Mouse (Mus musculus) left cerebral cortex, postnatal 14 days (tissue): ENCODE data around the gene Gckr. TPM values are rescaled to one million over a fixed set of nuclear protein-coding genes. Genes with fewer than 3 reads are reported as not detected.

Source experiments
- DNase-seq, 2 experiments: peaks; one replicate each; pipeline ENCODE4 v3.0.0; 2021 to 2022; ENCODE audit warnings: low spot score in 2 of 2, mixed read lengths in 1 of 2
- intact Hi-C: fragments of 180-260 bp; cut with DNase I; formaldehyde crosslinking; loops from one replicate; pipeline ENCODE4 v1.15.1; 2025
- long read RNA-seq, 2 experiments: library from polyadenylated mRNA; stranded (forward); transcript quantifications; one replicate each; pipeline ENCODE4 v2.0.0; 2021
- total RNA-seq, 2 experiments: library from RNA; stranded (reverse); gene quantifications; 2 replicates each; pipeline ENCODE4 v1.2.3; 2021

Gene Gckr
- under 1 TPM; 0.11 to 0.30 TPM for total RNA-seq
- long read RNA-seq, experiment 1, result 0 reads
- long read RNA-seq, experiment 2, result 0 reads

DNA sequence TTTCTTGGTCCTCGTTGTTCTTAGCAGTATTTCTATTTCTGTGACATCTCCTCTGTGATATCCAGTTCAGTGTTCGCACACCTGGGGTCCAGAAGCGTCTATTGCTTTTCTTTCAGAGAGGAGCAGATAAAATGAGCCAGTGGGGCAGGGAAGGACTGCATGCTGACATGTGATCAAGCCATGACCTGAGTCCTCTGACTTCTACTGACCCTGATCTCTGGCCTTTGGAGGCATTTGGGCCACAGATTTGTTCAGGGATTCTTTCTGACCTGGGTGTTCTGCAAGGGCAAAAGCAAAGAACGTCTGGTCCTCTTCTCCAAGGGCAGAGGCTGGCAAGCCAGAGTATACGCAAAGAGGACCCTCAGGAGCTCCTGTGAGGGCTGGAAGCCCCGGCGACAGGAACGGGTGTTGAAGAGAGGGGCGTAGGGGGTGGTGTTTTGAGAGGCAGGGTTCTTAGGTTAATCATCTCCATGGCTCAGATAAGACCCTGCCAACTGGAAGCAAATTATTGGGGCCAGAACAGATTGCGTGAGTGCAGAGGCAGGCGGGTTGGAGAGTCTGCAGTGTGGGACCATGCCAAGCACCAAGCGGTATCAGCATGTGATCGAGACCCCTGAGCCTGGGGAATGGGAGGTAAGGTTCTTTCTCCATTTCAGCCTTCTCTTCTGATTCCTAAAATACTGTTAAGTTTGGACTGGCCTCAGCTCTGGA, at the start of gene Gckr:
Gene Gckr, plus strand, starts transcription at position 397 of the 711 bp plus-strand sequence.
- DNase-seq, result no peak
- intact Hi-C loops, result loop anchor here (5.0 kb wide), 1 partner anchor 155 kb away; the partner anchor contains the start of gene Zfp512

DNA sequence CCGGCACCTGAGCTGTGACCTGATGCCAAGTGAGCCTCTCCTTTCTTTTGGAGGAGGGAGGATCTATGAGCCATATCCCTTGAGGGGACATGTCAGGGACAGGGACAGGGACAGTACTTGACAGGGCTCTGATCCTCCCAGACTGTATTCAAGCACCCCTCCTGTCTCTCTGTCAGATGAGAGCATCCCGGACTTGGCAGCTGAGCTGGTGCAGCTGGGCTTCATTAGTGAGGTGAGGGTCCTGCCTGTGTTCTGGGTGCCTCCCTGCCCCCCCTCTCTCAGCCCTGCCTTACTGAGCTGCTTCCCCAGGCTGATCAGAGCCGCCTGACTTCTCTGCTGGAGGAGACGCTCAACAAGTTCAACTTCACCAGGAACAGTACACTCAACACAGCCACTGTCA, 46.5 kb upstream of the Gckr start:
- no peak for DNase-seq
- intact Hi-C loops, result no loop called here

GRCm38 (mm10) chr5:31251541-31252101, 45.6 kb upstream of the Gckr start, which contains the start of gene Krtcap3:
Krtcap3 (plus strand) TSS chr5:31251691.
- DNase-seq, result peak in 1 of 2 experiments; percentile 59
- intact Hi-C loops, result no loop called here

DNA sequence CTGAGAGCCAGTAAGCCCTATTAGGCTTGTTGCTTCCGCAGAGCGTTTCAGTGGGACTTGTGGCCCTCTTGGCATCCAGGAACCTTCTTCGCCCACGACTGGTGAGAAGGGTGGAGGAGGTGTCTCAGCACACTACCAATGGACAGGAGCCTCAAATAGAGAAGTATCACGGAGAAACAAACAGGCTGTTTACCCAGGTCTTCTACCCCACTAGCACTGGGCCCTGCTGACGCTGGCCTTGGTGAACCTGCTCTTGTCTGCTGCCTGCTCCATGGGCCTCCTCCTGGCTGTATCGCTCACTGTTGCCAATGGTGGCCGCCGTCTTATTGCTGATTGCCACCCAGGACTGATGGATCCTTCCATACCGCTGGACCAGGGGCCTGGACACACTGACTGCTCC, 45.1 kb upstream of the Gckr start:
- intact Hi-C loops, result no loop called here
- DNase-seq, result no peak

GRCm38 (mm10) chr5:31252795-31253545, 44.3 kb upstream of the Gckr start:
- no peak for DNase-seq
- intact Hi-C loops, result no loop called here

GRCm38 (mm10) chr5:31253806-31254205, 43.4 kb upstream of the Gckr start:
- DNase-seq, result no peak
- intact Hi-C loops, result no loop called here

DNA sequence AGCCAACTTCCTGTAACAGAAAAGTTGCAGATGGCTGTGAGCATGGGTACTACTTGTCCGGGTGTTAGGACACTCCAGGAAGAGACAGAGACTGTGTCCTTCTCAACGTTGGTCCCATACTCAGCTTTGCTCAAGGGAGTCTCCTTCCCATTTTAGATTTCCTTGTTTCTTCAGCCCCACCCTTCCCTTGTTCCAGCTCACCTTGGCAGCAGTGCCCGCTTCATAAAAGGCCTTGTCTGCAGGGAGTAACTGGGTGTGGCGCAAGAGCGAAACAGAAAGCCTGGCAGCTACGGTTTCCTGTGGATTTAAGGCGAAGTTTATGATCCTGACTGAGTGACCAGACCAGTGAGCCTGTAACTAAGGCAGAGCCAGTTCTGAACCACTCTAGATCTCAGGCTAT, 42.8 kb upstream of the Gckr start:
- no peak for DNase-seq
- intact Hi-C loops, result no loop called here

GRCm38 (mm10) chr5:31254901-31255300, 42.3 kb upstream of the Gckr start:
- DNase-seq, result no peak
- intact Hi-C loops, result no loop called here

GRCm38 (mm10) chr5:31255381-31255780, 41.9 kb upstream of the Gckr start:
- intact Hi-C loops, result no loop called here
- no peak for DNase-seq

DNA sequence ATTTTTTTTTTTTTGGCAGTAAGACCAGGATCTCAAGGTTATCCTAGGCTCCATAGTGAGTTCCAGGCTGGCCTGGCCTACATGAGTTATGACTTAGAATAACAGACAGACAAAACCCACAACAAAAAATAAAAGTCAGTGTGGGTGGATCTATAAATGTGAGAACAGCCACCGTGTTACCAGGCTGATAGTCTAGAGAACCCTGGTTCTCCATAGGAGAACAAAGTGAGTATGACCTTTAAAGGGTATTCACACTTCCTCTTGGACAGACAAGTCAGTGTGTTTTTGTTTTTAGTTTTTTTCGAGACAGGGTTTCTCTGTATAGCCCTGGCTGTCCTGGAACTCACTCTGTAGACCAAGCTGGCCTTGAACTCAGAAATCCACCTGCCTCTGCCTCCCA, 41.3 kb upstream of the Gckr start:
- no peak for DNase-seq
- intact Hi-C loops, result no loop called here

DNA sequence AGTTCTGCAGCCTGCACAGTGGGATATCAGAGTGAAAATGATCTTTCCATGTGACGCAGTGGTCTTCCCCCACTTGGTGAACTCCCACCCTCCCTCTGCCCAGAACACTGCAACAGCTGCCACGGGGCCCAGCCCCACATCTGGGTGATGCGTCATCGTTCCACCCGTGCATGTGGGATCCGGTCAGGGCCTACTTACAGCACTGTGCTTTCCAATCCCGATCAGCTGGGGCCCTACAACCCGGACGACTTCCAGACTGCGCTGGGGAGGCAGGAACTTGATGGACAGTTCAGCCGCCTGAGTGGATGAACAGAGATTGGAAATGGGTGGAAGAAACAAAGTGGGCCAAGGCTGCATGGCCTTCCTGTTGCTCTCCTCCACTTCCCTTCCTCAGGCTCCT, 39.6 kb upstream of the Gckr start:
- DNase-seq, result no peak
- intact Hi-C loops, result no loop called here

GRCm38 (mm10) chr5:31266101-31266500, 31.1 kb upstream of the Gckr start:
- DNase-seq, result no peak
- intact Hi-C loops, result no loop called here

DNA sequence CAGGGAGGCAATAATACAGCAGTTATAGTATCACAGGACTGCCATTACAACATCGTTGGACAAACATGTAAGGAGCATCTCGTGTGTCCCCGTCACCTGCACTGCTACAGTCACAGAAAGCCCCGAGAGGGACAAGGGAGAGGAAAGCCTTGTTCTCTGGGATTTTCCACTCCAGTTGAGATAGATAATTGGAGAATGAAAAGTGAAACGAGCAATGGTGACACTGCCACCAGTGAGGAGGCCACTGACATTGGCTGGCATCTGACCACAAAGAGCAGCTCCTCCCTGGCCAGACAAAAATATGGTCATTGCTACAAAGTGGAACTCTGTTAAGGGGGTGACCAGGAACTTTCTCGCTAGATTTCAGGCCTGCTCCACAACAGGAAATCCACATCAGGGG, 29.6 kb upstream of the Gckr start:
- intact Hi-C loops, result no loop called here
- DNase-seq, result no peak

DNA sequence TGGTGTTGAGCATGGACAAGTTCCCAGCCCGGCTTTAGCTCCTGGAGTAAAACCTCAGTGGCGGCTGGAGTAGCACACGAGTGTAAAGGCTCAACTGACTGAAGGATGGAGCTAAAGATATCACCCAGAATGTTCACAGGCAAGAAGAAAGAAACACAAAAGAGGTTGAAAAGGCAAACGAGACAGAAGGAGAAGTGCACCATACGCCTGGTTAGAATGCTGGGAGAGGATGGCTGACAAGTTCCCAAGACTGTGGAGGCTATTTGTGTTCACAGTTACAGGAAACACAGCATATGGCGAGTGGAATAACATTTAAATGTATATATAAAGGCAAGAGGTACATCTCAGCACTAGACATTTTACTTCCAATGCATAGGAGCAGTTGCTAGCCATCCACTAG, 24.2 kb upstream of the Gckr start:
- intact Hi-C loops, result no loop called here
- peak in 1 of 2 experiments; percentile 32 for DNase-seq

DNA sequence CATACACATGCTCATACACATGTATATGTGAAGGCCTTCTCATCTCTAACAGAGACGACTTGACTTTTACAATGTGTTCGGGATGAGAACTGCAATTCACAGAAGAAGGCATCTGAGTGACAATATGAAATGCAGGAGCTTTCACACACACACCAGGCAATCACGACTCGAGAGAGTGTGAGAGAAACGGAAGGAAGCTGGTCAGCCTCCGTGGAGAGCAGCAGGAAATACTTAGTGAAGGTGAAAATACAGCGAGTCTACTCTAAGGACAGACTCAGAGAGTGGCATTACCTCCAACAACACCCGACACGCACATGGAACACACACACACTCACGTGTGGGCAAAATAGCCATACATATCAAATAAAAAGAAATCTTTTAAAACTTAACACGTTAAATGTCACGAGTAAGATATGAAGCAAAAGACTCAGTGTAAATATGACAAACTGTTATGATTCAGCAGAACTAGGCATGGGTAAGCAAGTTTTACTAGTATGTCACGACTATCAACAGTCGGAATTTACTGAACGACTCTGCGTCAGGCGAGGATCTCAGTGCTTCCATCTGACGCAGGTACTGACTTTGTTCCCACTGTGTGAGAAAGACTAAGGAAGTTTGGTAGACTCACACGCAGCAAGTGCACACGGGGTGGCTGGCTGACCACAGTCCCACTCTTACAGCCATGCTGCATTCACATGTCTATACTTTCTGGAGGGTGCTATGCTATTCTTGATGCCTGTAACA, 17.8 kb upstream of the Gckr start:
- DNase-seq, result no peak
- intact Hi-C loops, result no loop called here

DNA sequence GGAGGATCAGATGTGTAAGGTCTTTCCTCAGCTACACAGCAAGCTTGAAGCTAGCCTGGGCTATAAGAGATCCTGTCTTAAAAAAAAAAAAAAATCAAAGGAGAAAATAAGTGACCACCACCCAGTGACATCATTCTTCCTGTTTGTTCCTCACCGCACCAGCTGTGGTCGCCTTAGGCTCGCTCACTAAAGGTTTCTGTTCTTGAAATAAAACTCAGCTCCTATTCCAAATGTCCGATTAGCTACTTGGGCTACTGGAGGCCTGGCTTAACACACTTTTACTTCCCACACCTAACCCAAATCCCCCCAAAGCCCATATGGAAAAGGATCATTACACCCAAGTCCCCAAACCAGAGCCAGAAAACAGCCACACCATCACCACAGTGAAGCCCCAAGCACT, 9.0 kb upstream of the Gckr start:
- intact Hi-C loops, result loop anchor here (10.0 kb wide), 1 partner anchor 187 kb away; no protein-coding TSS in a partner anchor
- no peak for DNase-seq

DNA sequence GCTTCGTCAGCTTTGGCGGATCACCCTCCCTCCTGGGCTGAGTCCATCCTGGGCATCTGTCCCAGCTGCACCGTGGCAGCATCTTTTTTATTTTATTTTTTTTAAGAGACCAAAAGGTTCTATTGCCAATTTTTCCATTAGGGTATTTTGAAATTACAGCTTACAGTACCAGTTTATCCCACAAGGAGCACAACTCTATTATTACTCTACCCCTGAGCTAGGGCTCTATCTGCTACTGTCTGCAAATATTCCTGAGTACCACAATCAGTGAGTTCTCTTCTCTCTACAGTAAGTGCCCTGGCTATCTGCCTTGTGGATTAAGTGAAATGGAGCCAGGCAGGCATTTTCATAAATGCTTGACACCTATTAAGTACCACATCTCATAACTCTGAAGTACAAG, 8.6 kb upstream of the Gckr start:
- no peak for DNase-seq
- intact Hi-C loops, result loop anchor here (10.0 kb wide), 1 partner anchor 186 kb away; no protein-coding TSS in a partner anchor

DNA sequence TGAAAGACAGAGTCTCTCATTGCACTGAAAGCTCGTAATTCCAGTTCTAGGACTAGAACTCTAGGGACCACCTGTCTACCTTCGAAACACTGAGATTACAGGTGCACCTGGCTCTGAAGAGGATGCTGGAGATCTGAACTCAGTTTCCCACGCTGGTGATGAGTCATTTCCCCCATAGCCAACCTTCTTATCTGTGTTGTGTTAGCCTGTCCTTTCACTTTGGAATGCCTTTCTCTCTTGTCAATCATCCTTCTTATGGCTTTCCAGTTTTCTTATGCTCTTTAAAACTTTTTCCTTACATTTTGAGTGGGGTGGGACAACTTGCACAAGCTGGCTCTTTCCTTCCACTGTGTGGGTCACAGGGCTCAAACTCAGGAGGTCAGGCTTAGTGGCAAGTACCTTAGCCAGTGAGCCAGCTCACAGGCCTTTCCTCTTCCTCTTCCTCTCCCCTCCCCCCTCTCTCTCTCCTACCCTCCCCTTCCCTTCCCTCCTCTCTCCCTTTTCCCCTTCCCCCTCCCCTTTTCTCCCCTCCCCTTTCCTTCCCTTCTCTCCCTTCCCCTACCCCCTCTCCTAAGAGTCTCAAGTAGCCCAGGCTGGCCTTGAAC, 7.5 kb upstream of the Gckr start:
- intact Hi-C loops, result loop anchor here (10.0 kb wide), 1 partner anchor 185 kb away; no protein-coding TSS in a partner anchor
- DNase-seq, result no peak
